Comparison of ENCODE assay signal across 7 mouse cellular contexts in genomic region chr6:59412417-59413346, GRCm38 (mm10). TPM values are rescaled to one million over a fixed set of nuclear protein-coding genes. Genes with fewer than 3 reads are reported as not detected.
DNase-seq lines count a peak whose midpoint lies in the region; ATAC-seq lines count a peak whose summit lies in the region.

No protein-coding gene starts in this region.

- no peak for DNase-seq in midbrain, embryonic 11.5 days (ENCODE audit: low spot score, missing footprints)
- peak; percentile 37 for DNase-seq in thymus, postnatal 0 days (ENCODE audit: low spot score)
- DNase-seq in right cerebral cortex, adult 18-20 months: no peak
- no peak for DNase-seq in ovary, postnatal 36 days (ENCODE audit: low spot score)

- no peak overlapping the region for H3K4me2 ChIP-seq in midbrain, embryonic 12.5 days (replicated peaks)
- no peak overlapping the region for H3K4me2 ChIP-seq in midbrain, embryonic 11.5 days
- H3K4me2 ChIP-seq in intestine, embryonic 15.5 days (replicated peaks): peak overlapping the region; percentile 43

- H3K36me3 ChIP-seq in midbrain, embryonic 12.5 days: no peaks in the 10 kb centered on the region
- H3K36me3 ChIP-seq in midbrain, embryonic 11.5 days (ENCODE audit: control insufficient read depth, insufficient read depth, low read length): no peaks in the 10 kb centered on the region
- no peaks in the 10 kb centered on the region for H3K36me3 ChIP-seq in intestine, embryonic 15.5 days

- H3K9ac ChIP-seq in midbrain, embryonic 12.5 days (replicated peaks): no peak overlapping the region
- no peak overlapping the region for H3K9ac ChIP-seq in midbrain, embryonic 11.5 days (ENCODE audit: low read length)
- no peak overlapping the region for H3K9ac ChIP-seq in intestine, embryonic 15.5 days

- H3K27me3 ChIP-seq in midbrain, embryonic 12.5 days: no peaks in the 10 kb centered on the region
- H3K27me3 ChIP-seq in midbrain, embryonic 11.5 days (ENCODE audit: control insufficient read depth, insufficient read depth, low read length): no peaks in the 10 kb centered on the region
- no peaks in the 10 kb centered on the region for H3K27me3 ChIP-seq in intestine, embryonic 15.5 days (replicated peaks)

- H3K27ac ChIP-seq in midbrain, embryonic 12.5 days (replicated peaks): 0 out of 2 replicates have a peak overlapping the region, but pooled peaks have one; percentile 6
- H3K27ac ChIP-seq in midbrain, embryonic 11.5 days (ENCODE audit: low read depth, low read length): no peak overlapping the region
- peak overlapping the region; percentile 83 for H3K27ac ChIP-seq in intestine, embryonic 15.5 days

- no peaks in the 10 kb centered on the region for H3K9me3 ChIP-seq in midbrain, embryonic 12.5 days
- no peaks in the 10 kb centered on the region for H3K9me3 ChIP-seq in midbrain, embryonic 11.5 days (ENCODE audit: control insufficient read depth, low read length)
- H3K9me3 ChIP-seq in intestine, embryonic 15.5 days: no peaks in the 10 kb centered on the region

- no peak overlapping the region for H3K4me3 ChIP-seq in midbrain, embryonic 12.5 days
- H3K4me3 ChIP-seq in midbrain, embryonic 11.5 days (ENCODE audit: low read depth, low read length): no peak overlapping the region
- no peak overlapping the region for H3K4me3 ChIP-seq in intestine, embryonic 15.5 days (replicated peaks)

- H3K4me1 ChIP-seq in midbrain, embryonic 12.5 days: peaks cover 5% of the 10 kb centered on the region; the same call in 1 of the 2 replicates
- H3K4me1 ChIP-seq in midbrain, embryonic 11.5 days (ENCODE audit: control insufficient read depth, insufficient read depth, low read length): peaks cover 4% of the 10 kb centered on the region; the same call in 1 of the 2 replicates
- H3K4me1 ChIP-seq in intestine, embryonic 15.5 days (replicated peaks): peaks cover 4% of the 10 kb centered on the region; the same call in 1 of the 2 replicates

- 47% methylated on average over 13 of the region's 13 CpGs for WGBS in midbrain, embryonic 12.5 days
- WGBS in midbrain, embryonic 11.5 days: 55% methylated on average over 13 of the region's 13 CpGs
- WGBS in intestine, embryonic 15.5 days: 25% methylated on average over 13 of the region's 13 CpGs

- no peak for ATAC-seq in midbrain, embryonic 12.5 days (ENCODE audit: low FRiP score, low read depth)
- ATAC-seq in midbrain, embryonic 11.5 days (ENCODE audit: low FRiP score): no peak
- ATAC-seq in common myeloid progenitor, adult 5-6 weeks (replicated peaks; ENCODE audit: low read depth, poor library complexity, severe bottlenecking): peak; percentile 98
- ATAC-seq in intestine, embryonic 15.5 days: peak; percentile 81

RNA-seq across cellular contexts. Expression of gene Gprin3, which starts 13.4 kb away (rescaled TPM):
- polyA plus RNA-seq in midbrain, embryonic 12.5 days (2016; fragmentation: Nextera tagmentation; extraction: Ambion mirVana): 0.50 and 0.54 TPM in 2 replicates
- polyA plus RNA-seq in midbrain, embryonic 11.5 days (2014; fragmentation: Nextera tagmentation; extraction: Ambion mirVana): 0.18 and 0.26 TPM in 2 replicates
- total RNA-seq in common myeloid progenitor, adult 5-6 weeks (2017): 0.32 and 1.4 TPM in 2 replicates
- 6.5 and 6.8 TPM in 2 replicates for polyA plus RNA-seq in intestine, embryonic 15.5 days (2015; fragmentation: Nextera tagmentation; extraction: Ambion mirVana)
- polyA plus RNA-seq in thymus, postnatal 0 days (2015; fragmentation: Nextera tagmentation; extraction: Ambion mirVana): 0.51 and 0.69 TPM in 2 replicates

Comparison
In these comparisons a context has a peak if more than half of its experiments do, and no peak if none do; other contexts are left out.
1. ATAC-seq: peak in common myeloid progenitor, adult 5-6 weeks (single experiment) and intestine, embryonic 15.5 days (single experiment); none in midbrain, embryonic 12.5 days (single experiment) and midbrain, embryonic 11.5 days (single experiment).